Mouse (Mus musculus): ENCODE measurements around the gene Smbd1. TPM values are rescaled to one million over a fixed set of nuclear protein-coding genes. Genes with fewer than 3 reads are reported as not detected.
A peak's percentile ranks its signal among the peaks of the same experiment; 100 is the strongest.

The Smbd1 gene
- total and polyA plus RNA-seq, 3 experiments = not detected

DNA sequence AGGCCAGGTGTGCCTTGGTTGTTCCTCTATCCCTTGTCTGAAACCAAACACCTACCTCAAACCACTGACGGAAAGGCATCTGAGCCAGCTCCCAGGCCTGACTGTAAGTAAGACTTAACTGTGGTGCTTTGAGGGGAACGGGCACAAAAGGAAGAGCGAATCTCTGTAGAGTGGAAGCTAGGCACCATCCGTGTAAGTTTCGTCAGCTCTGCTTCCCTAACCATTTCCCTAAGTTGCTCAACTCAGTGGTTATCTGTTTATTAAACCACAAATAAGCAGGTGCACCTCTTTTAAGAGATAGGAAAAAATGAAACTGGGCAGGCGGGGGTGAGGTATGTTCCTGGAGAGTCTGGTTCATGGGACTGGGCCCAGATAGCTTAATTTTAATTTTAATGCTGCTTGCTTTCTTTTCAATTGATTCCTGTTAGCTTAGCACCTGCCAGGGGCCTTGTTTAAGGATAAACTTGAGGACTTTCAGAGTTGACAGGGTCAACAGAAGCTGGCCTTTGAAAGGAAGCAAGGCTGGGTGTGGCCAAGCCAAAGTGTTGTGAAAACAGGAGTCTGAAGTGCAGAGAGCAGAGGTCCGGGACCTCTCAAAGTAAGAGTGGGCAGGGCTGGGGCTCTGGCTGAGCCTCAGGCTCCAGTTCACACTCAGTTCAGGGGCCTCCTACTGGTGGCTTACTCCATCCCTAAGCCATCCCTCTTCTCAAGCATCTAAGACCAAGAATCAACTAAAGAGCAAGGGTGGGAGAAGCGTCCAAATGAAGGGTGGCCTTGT, 2.7 kb downstream of the Smbd1 start:
- peaks cover 40% of the 10 kb centered on the region for H3K4me1 ChIP-seq (ENCODE audit: insufficient read depth, low read depth, low read length)
- ATAC-seq (ENCODE audit: extremely low read depth, insufficient number of reproducible peaks, low FRiP score, poor library complexity, severe bottlenecking) (no peak), DNase-seq (ENCODE audit: low spot score) (no peak)
- H3K27me3 ChIP-seq (ENCODE audit: insufficient read depth, low read length) = peaks cover 34% of the 10 kb centered on the region
- no peaks in the 10 kb centered on the region for H3K36me3 ChIP-seq (replicated peaks)
- no peak for TF ChIP-seq GATA1 (IDR thresholded peaks at IDR 0.05; ENCODE audit: borderline replicate concordance, low read length)
- TF ChIP-seq CTCF (IDR thresholded peaks at IDR 0.05; ENCODE audit: low read depth, low read length) = no peak
- no peak for TF ChIP-seq GATA2 (IDR thresholded peaks at IDR 0.05; ENCODE audit: borderline replicate concordance, low read depth, low read length)
- no peak for TF ChIP-seq TAL1 (conservative IDR thresholded peaks at IDR 0.05; ENCODE audit: low read depth, low read length)
- no peak for TF ChIP-seq POLR2AphosphoS5 (IDR thresholded peaks at IDR 0.05; ENCODE audit: insufficient replicate concordance, low read depth, low read length)
- no peaks in the 10 kb centered on the region for H3K9me3 ChIP-seq (replicated peaks)
- peak overlapping the region; percentile 27; the same call in 1 of the 2 replicates for H3K4me3 ChIP-seq (ENCODE audit: low read depth, low read length)

DNA sequence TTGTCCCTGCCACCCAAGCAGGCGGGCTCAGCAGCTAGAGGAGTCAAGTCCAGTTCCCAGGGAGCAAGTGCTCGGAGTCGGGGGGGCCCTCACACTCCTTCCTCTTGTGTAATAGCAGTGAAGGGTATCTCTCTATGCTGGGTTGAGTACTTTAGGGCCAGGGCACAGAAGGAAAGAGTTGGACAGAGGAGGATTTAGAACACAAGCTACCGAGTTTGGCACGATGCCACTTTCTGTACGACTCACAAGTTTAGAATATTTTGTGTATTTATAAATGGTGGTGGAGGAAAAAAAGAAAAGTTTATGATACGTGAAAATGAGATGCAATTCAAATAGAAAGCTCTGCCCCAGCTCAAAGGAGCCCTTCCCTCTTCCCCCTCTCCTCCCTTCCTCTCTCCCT, 5.1 kb downstream of the Smbd1 start:
- TF ChIP-seq GATA1 (IDR thresholded peaks at IDR 0.05; ENCODE audit: borderline replicate concordance, low read length) (no peak), CTCF (IDR thresholded peaks at IDR 0.05; ENCODE audit: low read depth, low read length) (no peak), POLR2AphosphoS5 (IDR thresholded peaks at IDR 0.05; ENCODE audit: insufficient replicate concordance, low read depth, low read length) (no peak), TAL1 (conservative IDR thresholded peaks at IDR 0.05; ENCODE audit: low read depth, low read length) (no peak), GATA2 (IDR thresholded peaks at IDR 0.05; ENCODE audit: borderline replicate concordance, low read depth, low read length) (no peak)
- Histone ChIP-seq H3K27me3 (ENCODE audit: insufficient read depth, low read length) (peaks cover 28% of the 10 kb centered on the region), H3K36me3 (replicated peaks) (no peaks in the 10 kb centered on the region), H3K4me1 (ENCODE audit: insufficient read depth, low read depth, low read length) (peaks cover 56% of the 10 kb centered on the region), H3K4me3 (ENCODE audit: low read depth, low read length) (no peak overlapping the region), H3K9me3 (replicated peaks) (no peaks in the 10 kb centered on the region)
- no peak for DNase-seq (ENCODE audit: low spot score)
- ATAC-seq (ENCODE audit: extremely low read depth, insufficient number of reproducible peaks, low FRiP score, poor library complexity, severe bottlenecking) = no peak

DNA sequence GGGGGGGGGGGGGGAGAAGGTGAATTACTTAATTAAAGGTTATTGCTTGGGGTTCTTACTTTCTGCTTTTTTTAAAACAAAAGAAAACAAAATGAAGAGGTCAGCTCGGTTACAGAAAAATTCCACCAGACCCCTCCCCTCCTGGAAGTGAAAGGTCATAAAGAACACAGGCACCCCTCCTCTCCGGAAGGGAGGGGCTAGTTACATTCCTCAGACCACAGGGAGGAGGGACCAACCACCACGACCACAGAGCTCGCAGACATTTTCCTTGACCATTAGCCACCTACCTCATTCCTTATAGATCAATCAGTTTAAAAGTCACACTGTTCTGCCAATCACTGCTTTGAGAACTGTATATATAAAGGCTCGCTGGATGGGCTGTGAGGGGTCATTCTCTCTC, 6.4 kb downstream of the Smbd1 start:
- Histone ChIP-seq H3K27me3 (ENCODE audit: insufficient read depth, low read length) (peaks cover 31% of the 10 kb centered on the region), H3K4me3 (ENCODE audit: low read depth, low read length) (no peak overlapping the region), H3K36me3 (replicated peaks) (no peaks in the 10 kb centered on the region), H3K4me1 (ENCODE audit: insufficient read depth, low read depth, low read length) (peaks cover 56% of the 10 kb centered on the region), H3K9me3 (replicated peaks) (no peaks in the 10 kb centered on the region)
- no peak for DNase-seq (ENCODE audit: low spot score)
- no peak for TF ChIP-seq CTCF (IDR thresholded peaks at IDR 0.05; ENCODE audit: low read depth, low read length)
- TF ChIP-seq POLR2AphosphoS5 (IDR thresholded peaks at IDR 0.05; ENCODE audit: insufficient replicate concordance, low read depth, low read length) = no peak
- TF ChIP-seq GATA1 (IDR thresholded peaks at IDR 0.05; ENCODE audit: borderline replicate concordance, low read length) = no peak
- TF ChIP-seq GATA2 (IDR thresholded peaks at IDR 0.05; ENCODE audit: borderline replicate concordance, low read depth, low read length) = no peak
- no peak for TF ChIP-seq TAL1 (conservative IDR thresholded peaks at IDR 0.05; ENCODE audit: low read depth, low read length)
- no peak for ATAC-seq (ENCODE audit: extremely low read depth, insufficient number of reproducible peaks, low FRiP score, poor library complexity, severe bottlenecking)

DNA sequence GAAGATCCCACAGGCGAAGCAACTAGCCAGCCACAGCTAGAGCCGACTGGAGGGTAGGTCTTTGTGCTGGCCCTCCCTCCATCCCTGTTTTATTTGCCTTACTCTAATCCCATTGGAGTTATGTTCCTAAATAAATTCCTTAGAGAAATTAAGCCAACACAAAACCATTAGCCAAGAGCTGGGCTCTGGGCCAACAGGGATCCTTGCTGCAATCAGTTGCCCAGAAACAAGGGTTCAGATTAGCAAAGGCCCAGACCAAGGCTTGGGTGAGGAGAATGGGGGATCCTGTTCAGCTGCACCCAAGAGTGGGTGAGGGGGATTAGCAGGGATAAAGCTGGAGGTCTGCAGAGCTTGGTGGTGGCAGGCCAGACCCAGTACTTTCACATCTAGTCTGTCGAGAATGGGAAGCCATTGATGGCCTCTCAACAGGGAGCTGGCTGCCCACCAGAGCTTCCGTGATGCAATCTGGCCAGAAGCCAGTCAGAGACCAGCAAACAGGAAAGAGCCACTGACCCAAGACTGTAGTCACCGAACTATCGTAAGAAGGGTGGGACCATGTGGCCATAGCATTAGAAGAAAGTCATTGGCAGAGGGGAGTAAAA, 6.9 kb downstream of the Smbd1 start:
- no peak overlapping the region for H3K4me3 ChIP-seq (ENCODE audit: low read depth, low read length)
- H3K36me3 ChIP-seq (replicated peaks) = no peaks in the 10 kb centered on the region
- no peak for DNase-seq (ENCODE audit: low spot score)
- peaks cover 33% of the 10 kb centered on the region for H3K27me3 ChIP-seq (ENCODE audit: insufficient read depth, low read length)
- H3K4me1 ChIP-seq (ENCODE audit: insufficient read depth, low read depth, low read length) = peaks cover 57% of the 10 kb centered on the region
- no peaks in the 10 kb centered on the region for H3K9me3 ChIP-seq (replicated peaks)
- no peak for ATAC-seq (ENCODE audit: extremely low read depth, insufficient number of reproducible peaks, low FRiP score, poor library complexity, severe bottlenecking)
- no peak for TF ChIP-seq GATA2 (IDR thresholded peaks at IDR 0.05; ENCODE audit: borderline replicate concordance, low read depth, low read length)
- TF ChIP-seq POLR2AphosphoS5 (IDR thresholded peaks at IDR 0.05; ENCODE audit: insufficient replicate concordance, low read depth, low read length) = no peak
- TF ChIP-seq CTCF (IDR thresholded peaks at IDR 0.05; ENCODE audit: low read depth, low read length) = no peak
- TF ChIP-seq GATA1 (IDR thresholded peaks at IDR 0.05; ENCODE audit: borderline replicate concordance, low read length) = no peak
- TF ChIP-seq TAL1 (conservative IDR thresholded peaks at IDR 0.05; ENCODE audit: low read depth, low read length) = no peak

DNA sequence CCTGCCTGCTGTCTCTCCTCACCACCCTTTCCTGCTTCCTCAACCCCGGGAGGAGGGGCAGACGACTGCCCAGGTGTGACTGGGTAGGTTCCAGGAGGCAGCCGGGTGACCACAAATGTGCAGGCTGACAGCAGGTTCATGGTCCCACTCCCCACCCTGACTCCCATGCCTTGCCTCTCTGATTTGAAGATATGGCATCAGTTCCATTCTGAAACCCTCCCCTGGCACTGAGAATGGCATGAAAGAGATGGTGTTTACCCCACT, 12.9 kb downstream of the Smbd1 start, which contains the start of gene Muc20:
Muc20 (minus strand) TSS at position 10 of the 264 bp plus-strand sequence.
- H3K27me3 ChIP-seq (ENCODE audit: insufficient read depth, low read length) = peaks cover 43% of the 10 kb centered on the region
- DNase-seq (ENCODE audit: low spot score) = no peak
- no peaks in the 10 kb centered on the region for H3K36me3 ChIP-seq (replicated peaks)
- TF ChIP-seq GATA1 (IDR thresholded peaks at IDR 0.05; ENCODE audit: borderline replicate concordance, low read length) = no peak
- no peak for TF ChIP-seq CTCF (IDR thresholded peaks at IDR 0.05; ENCODE audit: low read depth, low read length)
- TF ChIP-seq POLR2AphosphoS5 (IDR thresholded peaks at IDR 0.05; ENCODE audit: insufficient replicate concordance, low read depth, low read length) = no peak
- TF ChIP-seq GATA2 (IDR thresholded peaks at IDR 0.05; ENCODE audit: borderline replicate concordance, low read depth, low read length) = no peak
- ATAC-seq (ENCODE audit: extremely low read depth, insufficient number of reproducible peaks, low FRiP score, poor library complexity, severe bottlenecking) = no peak
- no peaks in the 10 kb centered on the region for H3K9me3 ChIP-seq (replicated peaks)
- H3K4me1 ChIP-seq (ENCODE audit: insufficient read depth, low read depth, low read length) = peaks cover 19% of the 10 kb centered on the region
- no peak within 1 kb of the TSS for H3K4me3 ChIP-seq (ENCODE audit: low read depth, low read length)

DNA sequence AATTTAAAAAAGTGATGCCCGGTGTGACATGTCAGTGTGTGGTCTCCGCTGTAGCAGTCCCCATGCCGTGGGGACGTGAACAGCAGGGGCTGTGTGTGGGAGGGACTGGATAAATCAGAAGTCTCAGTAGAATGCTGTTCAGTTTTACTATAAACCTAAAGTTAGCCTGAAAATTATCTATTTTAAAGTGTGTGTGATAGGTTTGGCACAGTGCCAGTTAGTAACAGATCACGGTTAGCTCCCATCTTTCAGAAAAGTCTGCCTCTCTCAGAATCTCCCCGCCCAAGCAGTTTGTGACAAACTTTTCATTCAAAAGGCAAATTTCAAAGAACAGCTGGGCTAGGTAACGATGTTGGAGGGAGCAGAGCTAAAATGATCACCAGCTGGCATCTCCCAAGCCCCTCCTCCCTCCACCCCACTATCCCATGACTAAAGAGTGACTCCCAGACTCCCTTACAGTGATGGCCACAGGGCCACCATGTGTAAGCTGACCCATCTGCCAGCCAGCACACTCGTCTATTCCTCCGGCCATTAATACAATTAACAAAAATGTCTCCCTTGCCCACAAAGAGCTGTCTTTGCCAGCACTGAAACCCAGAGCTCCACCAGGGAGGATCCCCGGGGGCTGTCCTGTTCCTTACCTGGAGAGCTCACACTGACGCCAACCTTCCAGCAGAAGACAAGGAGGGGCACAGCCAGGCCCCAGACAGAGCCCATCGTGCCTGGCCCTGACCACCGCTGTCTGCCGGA, 13.4 kb downstream of the Smbd1 start:
- peaks cover 47% of the 10 kb centered on the region for H3K27me3 ChIP-seq (ENCODE audit: insufficient read depth, low read length)
- no peaks in the 10 kb centered on the region for H3K36me3 ChIP-seq (replicated peaks)
- DNase-seq (ENCODE audit: low spot score) (no peak), ATAC-seq (ENCODE audit: extremely low read depth, insufficient number of reproducible peaks, low FRiP score, poor library complexity, severe bottlenecking) (no peak)
- no peaks in the 10 kb centered on the region for H3K9me3 ChIP-seq (replicated peaks)
- TF ChIP-seq CTCF (IDR thresholded peaks at IDR 0.05; ENCODE audit: low read depth, low read length) (no peak), TAL1 (conservative IDR thresholded peaks at IDR 0.05; ENCODE audit: low read depth, low read length) (no peak), POLR2AphosphoS5 (IDR thresholded peaks at IDR 0.05; ENCODE audit: insufficient replicate concordance, low read depth, low read length) (no peak), GATA2 (IDR thresholded peaks at IDR 0.05; ENCODE audit: borderline replicate concordance, low read depth, low read length) (no peak), GATA1 (IDR thresholded peaks at IDR 0.05; ENCODE audit: borderline replicate concordance, low read length) (no peak)
- peaks cover 14% of the 10 kb centered on the region for H3K4me1 ChIP-seq (ENCODE audit: insufficient read depth, low read depth, low read length)
- no peak overlapping the region for H3K4me3 ChIP-seq (ENCODE audit: low read depth, low read length)

Data from G1E (cell line).